Mouse (Mus musculus) stomach, postnatal 0 days (tissue): ENCODE data around the gene Vamp8. TPM values are rescaled to one million over a fixed set of nuclear protein-coding genes. Genes with fewer than 3 reads are reported as not detected.

Experiments used
- ATAC-seq: fragments of 200-750 bp; cut with Nextera tagmentation; 2 replicates; pipeline ENCODE4 v1.8.0; 2017; ENCODE audit not compliant: low FRiP score, low TSS enrichment
- DNase-seq: peaks from one replicate; pipeline ENCODE4 v3.0.0-alpha.2; 2016; ENCODE audit warnings: low spot score
- H3K27ac ChIP-seq: fragments of 300-500 bp; sonication (generic); replicated peaks from 2 replicates; pipeline ENCODE4 v1.5.1; 2014; ENCODE audit warnings: mild to moderate bottlenecking, control low read depth
- H3K27me3 ChIP-seq: fragments of 300-500 bp; sonication (generic); 2 replicates; pipeline ENCODE4 v1.6.1; 2014; ENCODE audit warnings: low read length; ENCODE audit not compliant: control insufficient read depth, insufficient read depth
- H3K36me3 ChIP-seq: fragments of 300-500 bp; sonication (generic); 2 replicates; pipeline ENCODE4 v1.6.1; 2014; ENCODE audit warnings: low read length, mixed read lengths; ENCODE audit not compliant: control insufficient read depth, insufficient read depth
- H3K4me1 ChIP-seq: fragments of 300-500 bp; sonication (generic); replicated peaks from 2 replicates; pipeline ENCODE4 v1.6.1; 2014; ENCODE audit warnings: antibody characterized with exemption; ENCODE audit not compliant: control insufficient read depth, insufficient read depth
- H3K4me2 ChIP-seq: fragments of 300-500 bp; sonication (generic); replicated peaks from 2 replicates; pipeline ENCODE4 v1.6.1; 2014; ENCODE audit warnings: low read depth, mild to moderate bottlenecking, control low read depth, moderate library complexity
- H3K4me3 ChIP-seq: fragments of 300-500 bp; sonication (generic); 2 replicates; pipeline ENCODE4 v1.5.1; 2014; ENCODE audit warnings: low read depth, low read length, control low read depth
- H3K9ac ChIP-seq: fragments of 300-500 bp; sonication (generic); 2 replicates; pipeline ENCODE4 v1.6.1; 2014; ENCODE audit warnings: mild to moderate bottlenecking, low read length, control low read depth, mixed read lengths
- H3K9me3 ChIP-seq: fragments of 300-500 bp; sonication (generic); 2 replicates; pipeline ENCODE4 v1.6.1; 2016; ENCODE audit warnings: low read length; ENCODE audit not compliant: control insufficient read depth
- CTCF ChIP-seq: IDR thresholded peaks from 2 replicates; pipeline ENCODE4 v1.5.1; 2016; ENCODE audit warnings: antibody characterized with exemption, low read depth, mild to moderate bottlenecking, moderate library complexity
- EP300 ChIP-seq: optimal IDR thresholded peaks from 2 replicates; pipeline ENCODE3; 2016; ENCODE audit warnings: antibody characterized with exemption
- WGBS: fragments of 180-500 bp; shearing (Covaris S2); extraction: QIAGEN DNeasy Blood & Tissue Kit; methylation state at CpG from one replicate; pipeline ENCODE4 v1.1.7; 2014; 5-methylcytosine and 5-hydroxymethylcytosine counted together
- polyA plus RNA-seq: library from polyadenylated mRNA; unstranded; fragments of >200 nt; fragmentation: Nextera tagmentation; extraction: Ambion mirVana; gene quantifications from 2 replicates; pipeline ENCODE4 v1.2.1, GENCODE M21; 2015

The Vamp8 gene
- polyA plus RNA-seq, 1 experiment from 2014 or later: 368 TPM

- Histone ChIP-seq H3K4me3 (no peak overlapping the region), H3K9ac (no peak overlapping the region), H3K9me3 (no peaks in the 10 kb centered on the region), H3K27ac (no peak overlapping the region), H3K4me1 (peaks cover 9% of the 10 kb centered on the region; the same call in 1 of the 2 replicates), H3K4me2 (0 out of 2 replicates have a peak overlapping the region, but pooled peaks have one; percentile 69), H3K27me3 (no peaks in the 10 kb centered on the region), H3K36me3 (peaks cover 6% of the 10 kb centered on the region; the same call in 1 of the 2 replicates)
- WGBS: 58% methylated on average over 10 of the region's 10 CpGs
- DNase-seq (no peak), ATAC-seq (no peak)
- no peak for TF ChIP-seq CTCF
- TF ChIP-seq EP300: no peak
Measured at GRCm38 (mm10) chr6:72388266-72388665, 2.2 kb downstream of the Vamp8 start.

DNA sequence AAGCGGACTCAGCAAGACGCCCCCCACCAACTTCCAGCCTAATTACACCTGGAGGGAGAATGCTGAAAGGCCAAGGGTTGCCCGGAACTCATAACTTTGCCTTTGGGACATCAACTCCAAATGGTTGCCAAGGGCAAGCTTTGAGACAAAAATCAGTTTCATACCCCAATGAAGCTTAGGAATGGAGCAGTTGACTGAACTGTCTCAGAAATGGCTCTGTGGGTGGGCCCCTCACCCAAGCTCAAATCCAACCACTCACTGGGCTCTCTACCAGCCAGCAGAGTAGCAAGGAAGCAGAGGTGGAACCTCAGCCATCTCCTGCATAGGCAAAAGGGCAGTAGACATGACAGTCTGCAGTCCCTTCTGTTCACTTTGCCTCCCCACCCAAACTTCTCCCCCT lies 2.7 kb downstream of the Vamp8 start:
- DNase-seq (no peak), ATAC-seq (no peak)
- Histone ChIP-seq H3K9ac (no peak overlapping the region), H3K4me2 (no peak overlapping the region), H3K4me3 (no peak overlapping the region), H3K4me1 (peaks cover 9% of the 10 kb centered on the region; the same call in 1 of the 2 replicates), H3K36me3 (peaks cover 6% of the 10 kb centered on the region; the same call in 1 of the 2 replicates), H3K27me3 (no peaks in the 10 kb centered on the region), H3K27ac (no peak overlapping the region), H3K9me3 (no peaks in the 10 kb centered on the region)
- TF ChIP-seq EP300 (no peak), CTCF (no peak)
- WGBS: 86% methylated on average over 3 of the region's 3 CpGs

GRCm38 (mm10) chr6:72386561-72386960 lies 3.9 kb downstream of the Vamp8 start:
- Histone ChIP-seq H3K9ac (no peak overlapping the region), H3K36me3 (peaks cover 6% of the 10 kb centered on the region; the same call in 1 of the 2 replicates), H3K9me3 (no peaks in the 10 kb centered on the region), H3K27me3 (no peaks in the 10 kb centered on the region), H3K27ac (no peak overlapping the region), H3K4me2 (no peak overlapping the region), H3K4me1 (peaks cover 9% of the 10 kb centered on the region; the same call in 1 of the 2 replicates), H3K4me3 (no peak overlapping the region)
- TF ChIP-seq CTCF (no peak), EP300 (no peak)
- WGBS: 90% methylated on average over 2 of the region's 2 CpGs
- ATAC-seq (no peak), DNase-seq (no peak)

DNA sequence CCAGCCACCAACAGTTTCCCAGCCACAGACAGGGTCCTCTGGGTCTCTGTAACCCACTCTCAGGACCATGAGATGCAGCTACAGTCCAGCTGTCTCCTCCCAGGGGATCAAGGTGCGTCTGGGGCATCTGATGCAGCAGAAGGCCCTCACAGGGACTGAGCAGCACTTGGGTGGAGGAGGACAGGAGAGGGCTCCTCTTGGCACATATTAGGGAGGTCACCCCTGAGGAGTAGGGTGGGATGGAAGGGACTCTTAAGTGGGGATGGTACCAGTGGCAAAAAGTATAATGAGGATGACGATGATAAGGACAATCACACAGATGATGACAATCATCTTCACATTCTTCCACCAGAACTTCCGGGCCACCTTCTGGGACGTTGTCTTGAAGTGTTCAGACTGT lies 5.2 kb downstream of the Vamp8 start:
- Histone ChIP-seq H3K36me3 (peaks cover 6% of the 10 kb centered on the region; the same call in 1 of the 2 replicates), H3K4me1 (peaks cover 7% of the 10 kb centered on the region; the same call in 1 of the 2 replicates), H3K4me3 (no peak overlapping the region), H3K9me3 (no peaks in the 10 kb centered on the region), H3K4me2 (no peak overlapping the region), H3K27me3 (no peaks in the 10 kb centered on the region), H3K27ac (no peak overlapping the region), H3K9ac (no peak overlapping the region)
- DNase-seq (no peak), ATAC-seq (no peak)
- TF ChIP-seq EP300 (no peak), CTCF (no peak)
- 80% methylated on average over 4 of the region's 4 CpGs for whole genome bisulfite sequencing

DNA sequence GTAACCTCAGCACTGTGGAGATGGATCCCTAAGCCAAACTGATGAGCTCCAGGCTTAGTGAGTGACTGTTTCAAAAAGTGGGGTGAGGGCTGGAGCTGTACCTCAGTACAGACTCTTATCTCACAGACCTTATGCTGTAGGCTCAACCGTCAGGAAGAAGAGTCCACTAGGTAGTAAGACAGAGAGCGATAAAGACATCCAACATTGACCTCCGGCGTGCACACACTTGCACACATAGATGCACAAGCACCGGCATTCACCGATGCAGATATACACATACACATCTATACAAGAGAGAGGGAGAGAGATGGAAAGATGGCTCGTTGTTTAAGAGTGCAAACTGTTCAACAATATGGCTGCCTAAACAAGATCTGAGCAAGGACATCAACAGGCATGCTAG lies 6.6 kb downstream of the Vamp8 start:
- peaks cover 6% of the 10 kb centered on the region; the same call in 1 of the 2 replicates for H3K36me3 ChIP-seq
- H3K4me3 ChIP-seq: no peak overlapping the region
- no peaks in the 10 kb centered on the region for H3K9me3 ChIP-seq
- TF ChIP-seq EP300: no peak
- TF ChIP-seq CTCF: no peak
- H3K4me1 ChIP-seq: peaks cover 5% of the 10 kb centered on the region; the same call in 1 of the 2 replicates
- 89% methylated on average over 7 of the region's 7 CpGs for WGBS
- DNase-seq (no peak), ATAC-seq (no peak)
- H3K4me2 ChIP-seq: no peak overlapping the region
- no peaks in the 10 kb centered on the region for H3K27me3 ChIP-seq
- H3K27ac ChIP-seq: no peak overlapping the region
- H3K9ac ChIP-seq: no peak overlapping the region

DNA sequence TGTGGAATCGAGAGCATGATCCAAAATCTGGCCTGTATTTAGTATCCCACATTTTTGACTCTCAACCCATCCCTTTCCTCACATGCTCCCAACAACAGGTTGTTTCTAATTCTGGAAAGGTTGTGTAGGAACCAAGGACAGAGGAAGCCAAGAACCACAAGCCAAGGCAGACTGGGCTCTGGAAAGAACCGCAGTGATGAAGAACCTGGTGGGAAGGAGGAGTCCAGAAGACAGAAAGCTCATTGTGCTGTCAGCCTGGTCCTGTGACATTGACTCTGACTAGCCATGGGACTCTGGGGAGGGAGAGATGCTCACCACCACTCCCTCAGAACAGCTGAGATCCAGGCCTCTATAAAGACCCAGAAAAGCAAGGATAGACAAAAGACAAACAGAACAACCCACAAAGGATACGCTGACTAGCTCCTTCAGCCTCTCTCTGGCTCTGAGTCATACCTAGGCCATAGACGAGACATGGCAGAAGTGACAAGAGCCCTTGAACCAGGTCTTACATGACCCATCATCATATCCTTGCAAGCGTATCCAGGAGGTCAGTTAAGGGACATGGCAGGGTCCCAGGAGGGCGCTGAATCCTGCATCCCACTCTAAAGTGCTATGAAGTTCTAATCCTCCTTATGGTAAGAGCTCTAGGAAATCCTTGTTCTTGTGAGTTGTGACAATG lies 7.2 kb downstream of the Vamp8 start:
- Histone ChIP-seq H3K4me2 (no peak overlapping the region), H3K27me3 (no peaks in the 10 kb centered on the region), H3K4me1 (no peaks in the 10 kb centered on the region), H3K27ac (no peak overlapping the region), H3K36me3 (peaks cover 6% of the 10 kb centered on the region; the same call in 1 of the 2 replicates), H3K9ac (no peak overlapping the region), H3K4me3 (no peak overlapping the region), H3K9me3 (no peaks in the 10 kb centered on the region)
- TF ChIP-seq EP300 (no peak), CTCF (no peak)
- WGBS: 77% methylated on average over 6 of the region's 6 CpGs
- ATAC-seq: no peak
- no peak for DNase-seq
